Mouse (Mus musculus): ENCODE measurements around the gene Prkar2b.

Gene Prkar2b

DNA sequence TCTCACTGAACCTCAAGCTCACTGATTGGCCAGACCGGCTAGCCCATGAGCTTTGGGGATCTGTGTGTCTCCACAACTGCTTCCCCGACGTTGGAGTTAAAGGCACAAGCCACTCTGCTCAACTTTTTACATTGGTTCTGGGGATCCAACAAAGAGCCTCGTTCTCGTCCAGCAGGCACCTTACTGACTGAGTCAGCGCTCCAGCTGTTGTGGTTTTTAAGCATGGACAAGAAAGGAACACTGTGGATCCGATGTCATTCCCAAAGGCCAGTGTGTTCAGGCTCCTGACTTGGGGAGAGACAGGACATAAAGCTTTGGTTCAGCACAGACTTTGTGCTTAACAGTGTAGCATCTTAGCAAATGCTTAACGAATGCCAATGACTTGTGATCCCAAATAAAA lies 89.5 kb downstream of the Prkar2b start:
- DNase-seq (ENCODE audit: extremely low spot score, low spot score): no peak

DNA sequence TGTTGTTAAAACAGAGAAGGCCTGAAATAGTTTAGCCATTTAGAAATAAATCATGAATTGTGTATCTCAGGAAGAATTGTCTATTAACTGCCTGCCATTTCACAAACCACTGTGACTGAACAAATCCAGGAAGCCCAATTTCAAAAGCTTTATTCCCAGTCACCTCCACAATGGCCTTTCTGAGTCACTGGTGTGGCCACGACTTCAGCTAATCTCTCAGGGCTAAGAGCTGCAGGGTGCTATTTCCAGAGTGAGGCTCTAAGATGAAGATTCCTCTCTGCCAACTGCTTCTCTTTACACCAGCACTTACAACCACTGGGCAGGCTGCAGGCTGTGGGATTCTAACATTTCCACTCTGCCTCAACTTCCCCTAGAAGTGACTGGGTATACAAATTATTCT lies 92.0 kb downstream of the Prkar2b start:
- no peak for DNase-seq (ENCODE audit: extremely low spot score, low spot score)

GRCm38 (mm10) chr12:31967536-31967935 lies 93.6 kb downstream of the Prkar2b start:
- no peak for DNase-seq (ENCODE audit: extremely low spot score, low spot score)

DNA sequence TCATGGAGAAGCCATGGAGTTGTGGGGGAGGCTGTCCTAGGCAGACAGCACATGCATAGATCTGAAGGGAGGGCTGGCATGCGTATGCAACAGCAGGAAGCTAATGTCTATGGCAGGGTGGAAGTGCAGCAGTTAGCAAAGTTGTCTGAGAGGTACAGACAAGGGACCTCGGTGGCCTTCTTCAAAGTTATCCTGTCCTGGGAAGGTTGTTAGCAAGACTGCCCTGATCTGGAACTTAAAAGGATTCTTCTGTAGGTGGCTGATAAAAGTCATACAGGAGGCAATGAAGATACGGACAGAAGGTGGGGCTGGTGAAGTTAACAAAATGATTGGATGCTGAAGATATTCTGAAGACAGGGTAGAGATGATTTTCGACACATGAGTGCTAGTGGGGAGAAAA lies 94.7 kb downstream of the Prkar2b start:
- no peak for DNase-seq (ENCODE audit: extremely low spot score, low spot score)

DNA sequence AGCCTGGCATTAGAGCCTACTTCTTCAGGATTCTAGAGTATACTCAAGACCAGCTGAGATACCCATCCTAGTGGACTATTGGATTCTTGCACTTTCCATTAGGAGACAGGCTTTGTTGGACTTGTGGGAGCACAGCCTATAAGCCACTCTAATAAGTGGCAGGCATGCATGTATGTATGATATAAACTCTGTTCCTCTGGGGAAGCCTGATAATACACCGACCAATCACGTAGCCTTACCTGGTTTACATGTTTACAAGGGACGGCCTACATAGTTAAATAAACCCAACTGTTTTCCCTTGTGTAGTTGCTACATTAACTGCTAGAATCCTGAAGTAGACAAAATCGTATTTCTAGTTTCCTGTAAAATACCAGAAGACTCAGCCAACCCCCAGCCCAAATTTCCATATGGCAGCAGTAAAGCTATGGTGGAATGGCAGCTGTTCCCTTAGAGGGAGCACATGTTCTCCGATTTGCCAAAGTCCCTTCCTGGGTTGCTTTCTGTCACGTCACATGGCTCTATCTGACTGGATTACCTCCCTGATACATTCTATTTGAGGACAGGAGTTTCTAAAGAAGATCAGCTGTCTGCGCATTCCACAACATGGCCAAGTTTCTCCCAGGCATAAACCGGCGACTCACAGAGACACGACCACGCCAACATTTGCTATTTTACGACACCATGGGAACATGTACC lies 95.4 kb downstream of the Prkar2b start:
- no peak for DNase-seq (ENCODE audit: extremely low spot score, low spot score)

- DNase-seq (ENCODE audit: extremely low spot score, low spot score): no peak
Measured at GRCm38 (mm10) chr12:31964074-31964473, 97.0 kb downstream of the Prkar2b start.

- no peak for DNase-seq (ENCODE audit: extremely low spot score, low spot score)
Measured at GRCm38 (mm10) chr12:31955843-31956242, 105.3 kb downstream of the Prkar2b start.

- no peak for DNase-seq (ENCODE audit: extremely low spot score, low spot score)
Measured at GRCm38 (mm10) chr12:31950659-31951031, 110.5 kb downstream of the Prkar2b start.

DNA sequence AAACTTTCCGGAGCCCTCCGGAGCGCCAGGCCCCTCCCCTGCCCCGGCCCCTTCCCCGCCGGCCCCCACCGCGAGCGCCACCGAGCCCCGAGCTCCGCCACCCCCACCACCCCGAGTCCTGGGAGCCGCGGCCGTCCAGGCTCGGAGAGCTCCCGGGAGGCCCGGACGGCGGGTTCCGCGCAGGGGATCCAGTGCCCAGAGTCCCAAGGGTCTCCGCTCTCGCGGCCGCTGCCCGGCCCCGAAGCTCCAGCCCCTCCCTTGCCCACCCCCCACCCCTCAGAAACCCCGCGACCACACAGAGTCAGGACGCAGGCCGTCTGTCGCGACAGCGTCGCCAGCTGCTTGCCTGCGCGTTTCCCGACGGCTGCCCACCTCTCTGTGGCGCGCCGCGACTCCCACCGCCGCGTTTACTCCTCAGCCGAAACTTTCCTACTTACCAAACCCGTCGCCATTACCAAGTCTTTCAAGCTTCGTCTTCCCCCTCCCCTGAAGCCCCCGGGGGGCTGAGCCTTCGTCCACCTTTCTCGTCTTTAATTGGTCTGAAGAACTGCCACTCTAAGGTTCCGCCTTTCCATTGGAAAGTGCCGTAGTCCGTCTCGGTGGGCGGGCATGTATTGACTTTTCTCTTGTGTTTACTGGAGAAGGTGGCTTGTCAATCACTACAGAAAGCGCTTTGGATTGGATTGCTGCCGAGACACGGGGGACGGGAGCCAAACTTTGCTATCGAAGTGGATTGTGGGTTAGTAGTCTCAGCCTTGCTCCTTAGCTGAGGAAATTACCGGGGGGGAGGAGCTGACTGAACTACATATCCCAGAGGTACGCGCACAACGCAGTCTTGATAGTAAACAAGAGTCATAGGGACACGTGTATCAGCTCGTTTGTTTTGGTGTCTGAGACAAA lies 111.1 kb downstream of the Prkar2b start, which contains the start of gene Hbp1:
Gene Hbp1 (minus strand): TSS at position 777 of the 900 bp plus-strand sequence.
- DNase-seq (ENCODE audit: extremely low spot score, low spot score): peak; percentile 88

GRCm38 (mm10) chr12:31949193-31949741 lies 111.8 kb downstream of the Prkar2b start:
- DNase-seq (ENCODE audit: extremely low spot score, low spot score): peak; percentile 94

- no peak for DNase-seq (ENCODE audit: extremely low spot score, low spot score)
Measured at GRCm38 (mm10) chr12:31948101-31949000, 112.7 kb downstream of the Prkar2b start.

DNA sequence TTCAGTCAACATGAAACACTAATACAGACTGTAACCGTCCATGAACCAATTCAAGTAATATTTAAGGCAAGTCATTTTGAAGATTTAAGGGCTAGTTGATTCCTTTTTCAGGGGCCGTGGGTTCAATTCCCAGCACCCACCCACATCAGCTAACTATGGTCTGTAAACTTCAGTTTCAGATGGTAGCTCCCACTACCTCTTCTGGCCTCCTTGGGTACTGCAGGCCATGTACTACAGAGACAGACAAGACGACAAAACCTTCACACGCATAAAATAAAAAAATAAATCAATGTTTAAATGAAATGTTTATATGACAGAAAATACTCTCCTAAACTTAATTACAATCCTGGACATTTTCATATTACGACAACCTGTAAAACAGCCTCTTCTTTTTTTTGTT lies 113.6 kb downstream of the Prkar2b start:
- DNase-seq (ENCODE audit: extremely low spot score, low spot score): no peak

- no peak for DNase-seq (ENCODE audit: extremely low spot score, low spot score)
Measured at GRCm38 (mm10) chr12:31944405-31944804, 116.7 kb downstream of the Prkar2b start.

DNA sequence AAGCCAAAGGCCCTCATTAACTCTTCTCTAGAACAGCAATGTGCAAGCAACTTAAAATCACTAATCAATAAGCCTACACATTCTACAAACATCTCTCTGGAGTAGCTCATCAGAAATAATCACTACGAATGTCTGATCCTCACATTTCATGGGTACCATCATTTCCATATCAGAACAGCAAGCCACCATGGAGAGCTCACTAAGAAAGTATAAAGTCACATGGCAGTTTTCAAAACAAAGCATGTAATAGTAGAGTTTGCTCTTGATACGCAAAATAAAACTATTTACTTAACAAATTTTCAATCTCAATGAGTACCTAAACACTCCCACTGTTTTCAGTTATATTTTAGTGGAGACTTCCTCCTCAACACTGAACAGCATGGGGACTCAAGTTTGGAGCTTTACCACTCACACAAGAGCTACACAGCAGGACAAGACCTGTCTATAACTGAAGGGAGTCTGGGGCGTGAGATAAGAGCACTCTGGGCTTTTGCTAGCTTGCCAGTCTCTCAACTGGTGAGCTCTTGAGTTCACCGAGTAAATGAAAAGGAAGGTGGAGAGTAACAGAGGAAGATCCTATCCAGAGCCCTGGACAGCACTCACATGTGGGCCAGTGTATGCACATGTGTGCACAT lies 118.0 kb downstream of the Prkar2b start:
- no peak for DNase-seq (ENCODE audit: extremely low spot score, low spot score)

DNA sequence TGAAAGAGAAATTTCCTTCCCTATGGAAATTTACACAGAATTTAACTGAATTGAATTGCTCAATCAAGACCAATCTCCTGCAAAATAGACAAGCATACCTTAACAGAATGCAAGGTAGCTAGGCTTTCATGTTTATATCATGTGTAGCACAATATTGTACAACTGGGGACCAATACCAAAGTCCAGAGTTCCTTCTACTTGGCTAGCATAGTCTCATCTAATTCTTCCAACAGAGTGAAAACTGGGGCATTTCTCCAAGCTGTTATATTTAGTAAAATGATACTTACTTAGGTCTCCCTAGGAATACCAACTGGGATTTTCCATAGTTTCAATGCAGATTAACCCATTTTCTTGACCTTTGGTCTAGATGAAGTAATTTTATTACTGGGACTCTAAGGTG lies 122.1 kb downstream of the Prkar2b start:
- no peak for DNase-seq (ENCODE audit: extremely low spot score, low spot score)

GRCm38 (mm10) chr12:31938391-31938997 lies 122.6 kb downstream of the Prkar2b start:
- DNase-seq (ENCODE audit: extremely low spot score, low spot score): no peak

DNA sequence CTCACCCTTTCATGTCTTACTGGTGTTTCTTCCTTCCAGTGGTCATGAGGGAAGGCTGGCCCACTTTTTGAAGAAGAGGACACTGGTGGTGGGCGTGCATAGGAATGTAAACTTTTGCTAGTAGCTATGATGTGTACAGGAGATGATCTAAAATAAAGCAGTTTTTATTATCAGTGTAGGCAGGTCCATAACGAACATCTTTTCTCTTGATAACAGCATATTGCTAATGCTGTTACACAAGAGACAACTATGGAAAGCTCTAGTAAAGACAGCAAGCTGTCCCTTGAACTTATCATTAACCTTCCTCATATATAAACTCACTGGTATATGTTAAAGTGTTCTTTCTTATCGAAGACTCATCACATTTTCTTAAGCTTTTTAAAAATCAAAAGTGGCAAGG lies 123.5 kb downstream of the Prkar2b start:
- DNase-seq (ENCODE audit: extremely low spot score, low spot score): no peak

GRCm38 (mm10) chr12:31936657-31937300 lies 124.3 kb downstream of the Prkar2b start:
- DNase-seq (ENCODE audit: extremely low spot score, low spot score): peak; percentile 21

GRCm38 (mm10) chr12:31931818-31932217 lies 129.3 kb downstream of the Prkar2b start:
- DNase-seq (ENCODE audit: extremely low spot score, low spot score): no peak

DNA sequence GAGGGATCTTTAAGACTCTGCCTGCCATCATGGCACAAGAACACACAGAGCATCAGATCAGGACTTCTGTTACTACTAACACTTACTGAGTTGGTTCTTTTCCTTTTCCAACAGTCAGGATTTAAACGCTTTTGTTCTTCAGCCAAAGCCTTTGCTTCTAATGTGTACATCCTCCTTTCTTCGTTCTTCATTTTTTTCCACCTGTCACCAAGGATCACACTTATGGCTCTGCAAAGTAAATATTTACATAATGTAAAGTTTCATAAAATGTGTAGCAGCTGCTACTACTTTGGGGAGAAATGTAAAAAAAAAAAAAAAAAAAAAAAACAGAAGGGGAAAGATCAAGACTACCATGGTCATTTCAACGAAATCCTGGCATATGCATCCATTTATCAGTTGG lies 132.6 kb downstream of the Prkar2b start:
- DNase-seq (ENCODE audit: extremely low spot score, low spot score): no peak
